Mouse (Mus musculus) limb, embryonic 13.5 days (tissue): ENCODE data around the gene Eif2s2. TPM values are rescaled to one million over a fixed set of nuclear protein-coding genes. Genes with fewer than 3 reads are reported as not detected.

Source experiments
- polyA plus RNA-seq: library from polyadenylated mRNA; unstranded; fragments of >200 nt; fragmentation: Nextera tagmentation; extraction: Ambion mirVana; gene quantifications from 2 replicates; pipeline ENCODE4 v1.2.1, GENCODE M21; 2015

Gene Eif2s2
- polyA plus RNA-seq, 1 experiment from 2014 or later, result 110 TPM

Other genes starting within 250 kb of the Eif2s2 start
- gene Chmp4b, start 241.2 kb downstream of the Eif2s2 start, polyA plus RNA-seq, result 26.4 and 28.0 TPM in 2 replicates
- gene Gm14214, start 122.9 kb downstream of the Eif2s2 start, polyA plus RNA-seq, result not detected in 2 replicates
- gene Raly, start 101.8 kb downstream of the Eif2s2 start, polyA plus RNA-seq, result 41.7 and 46.9 TPM in 2 replicates
- 10.9 and 12.0 TPM in 2 replicates for gene a, start 101.5 kb downstream of the Eif2s2 start, polyA plus RNA-seq
- gene Gm14226, start 125.3 kb upstream of the Eif2s2 start, polyA plus RNA-seq, result 3.6 and 4.1 TPM in 2 replicates
- 73.1 and 73.4 TPM in 2 replicates for gene Ahcy, start 181.6 kb upstream of the Eif2s2 start, polyA plus RNA-seq
- gene Itch, start 240.6 kb upstream of the Eif2s2 start, polyA plus RNA-seq, result 68.3 and 71.2 TPM in 2 replicates